Mouse (Mus musculus) liver, adult 2 months (tissue): Measurements from ENCODE around the gene Crot. TPM values are rescaled to one million over a fixed set of nuclear protein-coding genes. Genes with fewer than 3 reads are reported as not detected.

Experiments used
- DNase-seq: peaks from one replicate; pipeline ENCODE4 v3.0.0-alpha.2; 2011; ENCODE audit warnings: low read depth, low spot score; ENCODE audit errors: extremely low read depth
- H3K27ac ChIP-seq: fragments of 200-500 bp; replicated peaks from 2 replicates; pipeline ENCODE4 v1.5.1; 2012; ENCODE audit warnings: low read depth, mild to moderate bottlenecking, control low read depth, inconsistent platforms, low read length; ENCODE audit not compliant: insufficient read depth
- H3K27me3 ChIP-seq: fragments of 200-500 bp; 2 replicates; pipeline ENCODE4 v1.6.1; 2012; ENCODE audit warnings: mild to moderate bottlenecking, moderate library complexity, low read length, inconsistent platforms; ENCODE audit not compliant: control insufficient read depth, insufficient read depth
- H3K36me3 ChIP-seq: fragments of 200-500 bp; 2 replicates; pipeline ENCODE4 v1.6.1; 2012; ENCODE audit warnings: low read length, inconsistent platforms; ENCODE audit not compliant: control insufficient read depth, insufficient read depth
- H3K4me1 ChIP-seq: fragments of 200-500 bp; 2 replicates; pipeline ENCODE4 v1.6.1; 2011; ENCODE audit warnings: low read length; ENCODE audit not compliant: control insufficient read depth, insufficient read depth
- H3K4me3 ChIP-seq: fragments of 200-500 bp; 2 replicates; pipeline ENCODE4 v1.5.1; 2011; ENCODE audit warnings: low read depth, mild to moderate bottlenecking, control low read depth, low read length, moderate library complexity; ENCODE audit not compliant: insufficient read depth
- H3K79me2 ChIP-seq: fragments of 200-500 bp; 2 replicates; pipeline ENCODE4 v1.6.1; 2012; ENCODE audit warnings: inconsistent platforms, mild to moderate bottlenecking, low read length, moderate library complexity; ENCODE audit not compliant: control insufficient read depth, insufficient read depth
- H3K9ac ChIP-seq: fragments of 200-500 bp; 2 replicates; pipeline ENCODE4 v1.6.1; 2012; ENCODE audit warnings: low read depth, mild to moderate bottlenecking, control low read depth, inconsistent platforms, low read length
- CTCF ChIP-seq: fragments of 200-500 bp; IDR thresholded peaks from 2 replicates; pipeline ENCODE4 v1.5.1; 2011; ENCODE audit warnings: low read depth, low read length, control low read depth
- POLR2A ChIP-seq: fragments of 200-500 bp; IDR thresholded peaks from 2 replicates; pipeline ENCODE4 v1.6.1; 2011; ENCODE audit warnings: low read length, control low read depth; ENCODE audit not compliant: insufficient read depth; ENCODE audit errors: extremely low read depth
- WGBS: fragments of 180-500 bp; shearing (Covaris S2); methylation state at CpG from one replicate; pipeline ENCODE4 v1.1.7; 2018; 5-methylcytosine and 5-hydroxymethylcytosine counted together
- polyA plus RNA-seq: library from polyadenylated mRNA; depleted of rRNA; stranded (reverse); fragments of >200 nt; gene quantifications from 2 replicates; pipeline ENCODE4 v1.2.3, GENCODE M21; 2012; rRNA removed
- total RNA-seq: library from RNA; depleted of rRNA; stranded (reverse); fragments of >200 nt; gene quantifications from 2 replicates; pipeline ENCODE4 v1.2.3, GENCODE M21; 2014; rRNA removed

The Crot gene
- total and polyA plus RNA-seq, 2 experiments = 152 to 523 TPM

DNA sequence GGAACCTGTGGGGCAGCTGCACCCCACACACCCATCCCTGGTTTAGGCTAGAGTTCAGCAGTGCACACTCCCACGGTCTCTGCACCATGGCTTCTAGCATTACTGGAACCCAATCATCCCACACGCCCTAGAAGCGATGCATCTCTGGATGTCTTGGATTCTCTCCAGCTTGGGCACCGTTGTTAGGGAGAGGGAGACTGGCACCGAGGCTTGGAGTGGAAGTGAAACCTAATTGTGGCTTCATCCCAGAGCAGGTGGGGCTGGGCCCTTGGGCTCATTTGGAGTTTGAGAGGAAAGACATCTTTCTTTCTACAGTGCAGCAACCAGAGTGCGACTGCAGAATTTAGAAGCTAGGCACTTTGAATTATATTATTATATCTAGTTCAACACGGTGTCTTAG lies 59.2 kb downstream of the Crot start:
- WGBS = 31% methylated on average over 7 of the region's 7 CpGs
- Histone ChIP-seq H3K79me2 (no peaks in the 10 kb centered on the region), H3K4me1 (peaks cover 3% of the 10 kb centered on the region; the same call in 1 of the 2 replicates), H3K36me3 (peaks cover 77% of the 10 kb centered on the region), H3K27ac (no peak overlapping the region), H3K27me3 (no peaks in the 10 kb centered on the region), H3K4me3 (no peak overlapping the region), H3K9ac (no peak overlapping the region)
- TF ChIP-seq POLR2A = no peak
- no peak for TF ChIP-seq CTCF
- peak; percentile 59 for DNase-seq

DNA sequence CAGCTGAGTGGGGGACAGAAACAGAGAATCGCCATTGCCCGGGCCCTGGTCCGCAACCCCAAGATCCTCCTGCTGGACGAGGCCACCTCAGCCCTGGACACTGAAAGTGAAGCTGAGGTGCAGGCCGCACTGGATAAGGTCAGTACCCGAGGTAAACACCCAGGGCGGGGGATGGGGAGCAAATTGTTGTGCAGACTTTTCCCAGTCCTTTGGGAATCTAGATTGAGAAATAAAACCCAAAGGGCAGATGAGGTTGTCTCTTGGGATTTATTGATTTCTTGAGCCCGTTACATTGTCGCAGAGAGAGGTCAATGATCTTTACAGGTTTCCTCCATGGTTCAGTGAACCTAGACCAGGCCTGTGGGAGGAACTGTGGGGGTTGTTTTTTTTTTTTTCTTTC lies 68.7 kb downstream of the Crot start:
- peak; percentile 99 for DNase-seq
- no peaks in the 10 kb centered on the region for H3K79me2 ChIP-seq
- peak; percentile 33; the same call in 1 of the 2 replicates for TF ChIP-seq CTCF
- TF ChIP-seq POLR2A = no peak
- no peak overlapping the region for H3K9ac ChIP-seq
- peaks cover 54% of the 10 kb centered on the region for H3K36me3 ChIP-seq
- no peaks in the 10 kb centered on the region for H3K27me3 ChIP-seq
- H3K27ac ChIP-seq = peak overlapping the region; percentile 48; the same call in 1 of the 2 replicates
- H3K4me1 ChIP-seq = peaks cover 4% of the 10 kb centered on the region; the same call in 1 of the 2 replicates
- WGBS = 25% methylated on average over 9 of the region's 9 CpGs
- no peak overlapping the region for H3K4me3 ChIP-seq

DNA sequence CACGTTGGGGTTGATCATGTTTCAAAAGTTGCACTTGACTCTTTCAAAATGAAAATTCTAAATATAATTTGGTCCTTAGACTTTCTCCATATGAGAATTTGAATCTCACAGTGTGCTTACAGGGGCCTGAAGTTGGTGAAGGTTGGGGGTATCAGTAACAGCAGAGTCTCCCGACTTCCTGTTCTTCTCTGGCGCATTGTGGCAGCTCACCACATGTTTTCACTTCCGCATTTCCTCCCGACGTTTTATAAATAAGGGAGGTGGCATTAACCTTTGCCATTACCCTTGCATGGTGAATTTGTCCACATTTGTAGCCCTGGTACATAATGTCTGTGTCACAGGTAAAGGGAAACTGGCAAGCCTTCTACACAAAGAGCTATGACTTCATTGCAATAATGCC lies 80.1 kb downstream of the Crot start:
- no peaks in the 10 kb centered on the region for H3K27me3 ChIP-seq
- no peak overlapping the region for H3K27ac ChIP-seq
- H3K4me3 ChIP-seq = no peak overlapping the region
- H3K79me2 ChIP-seq = no peaks in the 10 kb centered on the region
- 57% methylated on average over 6 of the region's 6 CpGs for WGBS
- DNase-seq = no peak
- H3K9ac ChIP-seq = no peak overlapping the region
- TF ChIP-seq CTCF = no peak
- TF ChIP-seq POLR2A = no peak
- peaks cover 47% of the 10 kb centered on the region for H3K36me3 ChIP-seq
- no peaks in the 10 kb centered on the region for H3K4me1 ChIP-seq

DNA sequence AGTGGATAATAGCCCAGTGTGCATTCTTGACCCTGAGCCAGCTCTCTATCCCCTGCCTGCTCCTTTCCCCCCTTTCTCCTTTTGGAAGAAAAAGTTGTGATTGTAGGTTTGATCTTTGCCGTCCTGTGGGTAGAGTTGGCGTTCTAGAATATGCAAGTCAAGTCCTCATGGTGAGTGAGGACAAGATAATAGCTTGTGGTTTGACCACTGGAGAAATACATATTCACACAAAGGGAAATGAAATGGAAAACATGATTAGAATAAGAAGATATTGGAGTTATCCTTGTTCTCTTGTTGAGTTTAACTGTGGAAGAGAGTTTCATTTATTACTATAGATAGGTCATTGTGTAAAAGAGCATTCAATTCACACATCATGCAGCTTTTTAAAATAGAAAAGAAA lies 80.7 kb downstream of the Crot start:
- Histone ChIP-seq H3K9ac (no peak overlapping the region), H3K27ac (no peak overlapping the region), H3K27me3 (no peaks in the 10 kb centered on the region), H3K4me1 (no peaks in the 10 kb centered on the region), H3K4me3 (no peak overlapping the region), H3K79me2 (no peaks in the 10 kb centered on the region), H3K36me3 (peaks cover 48% of the 10 kb centered on the region)
- no peak for DNase-seq
- WGBS = 88% methylated on average over 2 of the region's 2 CpGs
- no peak for TF ChIP-seq CTCF
- no peak for TF ChIP-seq POLR2A

Other genes starting within 250 kb of the Crot start
- gene Abcb1b, start 199.2 kb downstream of the Crot start, total RNA-seq = 1.1 and 2.5 TPM in 2 replicates
- 0.23 and 2.6 TPM in 2 replicates for gene Abcb1b, start 199.2 kb downstream of the Crot start, polyA plus RNA-seq
- gene Abcb4, start 103.6 kb downstream of the Crot start, total RNA-seq = 164 and 202 TPM in 2 replicates
- 66.9 and 77.2 TPM in 2 replicates for gene Abcb4, start 103.6 kb downstream of the Crot start, polyA plus RNA-seq
- gene Tmem243, start 103.3 kb upstream of the Crot start, total RNA-seq = 79.5 and 96.6 TPM in 2 replicates
- gene Tmem243, start 103.3 kb upstream of the Crot start, polyA plus RNA-seq = 62.1 and 73.2 TPM in 2 replicates
- 15.9 and 17.8 TPM in 2 replicates for gene Dmtf1, start 164.5 kb upstream of the Crot start, total RNA-seq
- 4.7 and 5.8 TPM in 2 replicates for gene Dmtf1, start 164.5 kb upstream of the Crot start, polyA plus RNA-seq